Mouse (Mus musculus): ENCODE data around the gene Rgs6.

- no peak for TF ChIP-seq CTCF (IDR thresholded peaks at IDR 0.05; ENCODE audit: extremely low read depth, insufficient read length, insufficient replicate concordance, low read depth, low read length)
- no peak for TF ChIP-seq POLR2A (IDR thresholded peaks at IDR 0.05; ENCODE audit: low read depth, low read length)
These were observed 334.9 kb downstream of the Rgs6 start for GRCm38 (mm10) chr12:82922856-82923506.

Data from small intestine, adult 2 months (tissue).